Mouse (Mus musculus): Measurements from ENCODE around the gene Cadps. TPM values are rescaled to one million over a fixed set of nuclear protein-coding genes. Genes with fewer than 3 reads are reported as not detected.

Cadps gene
- total RNA-seq, 1 experiment from 2014 or later, result not detected

DNA sequence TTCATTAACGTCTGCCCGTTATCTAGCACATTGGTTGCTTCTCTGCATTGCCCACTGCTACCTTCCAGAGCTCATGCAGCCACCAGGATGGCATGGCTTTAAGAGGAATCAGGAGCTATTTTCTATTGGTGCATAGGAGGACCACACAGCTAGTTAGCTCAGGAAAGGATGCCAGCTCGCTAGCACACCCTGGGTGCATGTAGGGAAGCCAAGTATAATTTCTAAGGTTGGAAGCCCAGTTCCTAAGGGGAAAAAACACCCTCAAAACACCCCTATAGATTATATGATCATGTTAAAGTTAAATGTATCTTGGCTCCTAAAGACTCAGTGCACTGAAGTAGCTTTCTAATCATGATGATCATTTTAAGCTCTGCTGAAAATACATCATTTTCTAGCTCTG is 372.1 kb downstream of the Cadps start:
- ATAC-seq (replicated peaks in 1 of 2; ENCODE audit: insufficient read depth in 1 of 2, low FRiP score in 2 of 2, low TSS enrichment in 1 of 2, low read depth in 1 of 2, poor library complexity in 2 of 2, severe bottlenecking in 2 of 2), result no peak

DNA sequence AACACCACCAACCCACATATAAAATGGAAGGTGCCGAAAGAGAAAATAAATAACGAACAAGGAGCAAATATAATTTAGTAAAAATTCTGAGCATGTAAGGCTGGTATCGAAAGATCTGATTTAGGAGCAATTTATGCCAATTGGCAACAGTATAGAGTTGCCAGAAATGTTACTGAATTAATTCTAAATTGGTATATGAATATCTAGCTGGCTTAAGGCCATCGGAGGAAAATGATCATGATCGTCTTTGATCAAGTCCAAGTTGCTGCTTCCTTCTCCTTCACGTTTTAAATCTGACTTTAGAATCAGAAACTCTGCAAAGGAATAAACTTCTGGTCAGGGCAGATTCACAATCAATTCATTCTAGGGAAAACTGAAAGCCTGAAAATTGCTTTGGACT is 374.0 kb downstream of the Cadps start:
- ATAC-seq (replicated peaks in 1 of 2; ENCODE audit: insufficient read depth in 1 of 2, low FRiP score in 2 of 2, low TSS enrichment in 1 of 2, low read depth in 1 of 2, poor library complexity in 2 of 2, severe bottlenecking in 2 of 2), result no peak

DNA sequence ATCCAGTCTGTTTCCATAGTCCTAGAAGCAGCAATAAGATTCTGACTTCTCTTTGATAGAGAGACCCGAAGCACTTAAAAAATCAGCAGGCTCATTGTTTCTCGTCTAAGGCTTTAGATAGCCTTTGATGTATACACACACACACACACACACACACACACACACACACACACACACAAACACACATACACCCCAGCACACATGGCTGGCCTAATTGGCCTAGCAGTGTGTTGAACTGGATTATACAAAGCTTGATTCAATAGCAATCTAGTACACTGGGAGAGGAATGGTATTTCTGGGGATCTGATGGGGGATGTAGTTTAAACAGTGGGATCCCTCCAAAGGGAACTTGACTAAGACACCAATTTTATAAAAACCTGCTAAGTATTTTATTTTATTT is 381.9 kb downstream of the Cadps start:
- no peak for ATAC-seq (replicated peaks in 1 of 2; ENCODE audit: insufficient read depth in 1 of 2, low FRiP score in 2 of 2, low TSS enrichment in 1 of 2, low read depth in 1 of 2, poor library complexity in 2 of 2, severe bottlenecking in 2 of 2)

DNA sequence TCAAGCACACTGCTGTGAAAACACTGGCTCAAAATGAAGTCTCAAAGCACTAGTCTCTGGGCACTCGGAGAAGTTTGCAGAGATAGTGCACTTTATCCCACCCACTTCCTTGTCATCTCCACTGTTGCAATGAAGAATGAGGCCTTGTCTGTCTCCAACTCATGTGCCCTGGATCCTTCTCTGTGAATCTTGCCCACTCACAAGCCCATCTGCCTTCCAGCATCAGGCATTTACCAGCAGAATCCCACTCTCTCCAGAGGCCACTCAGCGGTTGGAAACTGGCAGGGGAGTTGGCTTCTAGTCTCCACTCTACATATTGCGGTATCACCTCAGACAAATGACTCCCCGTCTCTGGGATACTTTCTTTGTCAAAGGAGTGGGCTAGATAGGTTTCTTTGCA is 384.9 kb downstream of the Cadps start:
- ATAC-seq (replicated peaks in 1 of 2; ENCODE audit: insufficient read depth in 1 of 2, low FRiP score in 2 of 2, low TSS enrichment in 1 of 2, low read depth in 1 of 2, poor library complexity in 2 of 2, severe bottlenecking in 2 of 2), result no peak

DNA sequence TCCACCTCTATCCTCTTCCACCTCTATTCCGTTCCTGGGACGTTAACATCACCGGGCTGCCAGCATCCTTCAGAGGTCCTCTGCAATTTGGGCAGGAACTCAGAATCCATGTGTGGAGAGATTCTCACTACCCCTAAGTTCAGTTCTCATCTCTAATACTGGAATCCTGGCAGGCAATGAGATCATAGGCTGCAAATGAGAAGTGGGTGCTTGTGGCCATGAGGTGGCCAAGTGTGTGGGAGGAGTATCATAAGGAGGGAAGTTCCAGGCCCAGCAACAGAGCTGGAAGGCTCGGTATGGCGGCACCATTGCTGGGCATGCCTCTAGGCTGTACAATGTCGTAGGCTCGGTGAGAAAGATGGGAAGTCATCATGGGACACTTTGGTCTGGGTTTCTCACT is 385.5 kb downstream of the Cadps start:
- no peak for ATAC-seq (replicated peaks in 1 of 2; ENCODE audit: insufficient read depth in 1 of 2, low FRiP score in 2 of 2, low TSS enrichment in 1 of 2, low read depth in 1 of 2, poor library complexity in 2 of 2, severe bottlenecking in 2 of 2)

DNA sequence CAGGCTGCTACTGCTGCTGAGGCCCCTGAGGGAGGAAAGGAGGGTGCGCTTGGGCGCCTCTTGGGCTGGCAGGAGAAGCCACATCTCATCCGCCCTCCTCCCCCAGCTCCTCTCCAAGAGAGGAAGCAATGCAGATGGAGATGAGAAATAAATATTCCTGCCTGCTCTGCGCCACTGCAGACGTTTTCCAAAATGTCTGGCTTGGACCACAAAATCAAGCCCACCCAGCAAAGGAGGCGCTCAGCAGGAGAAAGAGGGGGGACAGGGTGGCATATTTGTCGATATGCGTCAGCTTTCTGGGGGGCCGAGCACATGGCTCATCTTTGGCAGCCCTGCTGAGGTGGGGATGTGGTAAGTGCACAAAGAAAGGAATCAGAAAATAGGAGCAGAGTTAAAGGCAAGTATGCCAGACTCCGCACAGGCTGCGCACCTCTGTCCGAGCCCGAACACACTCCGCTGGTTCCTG is 385.9 kb downstream of the Cadps start:
- no peak for ATAC-seq (replicated peaks in 1 of 2; ENCODE audit: insufficient read depth in 1 of 2, low FRiP score in 2 of 2, low TSS enrichment in 1 of 2, low read depth in 1 of 2, poor library complexity in 2 of 2, severe bottlenecking in 2 of 2)

DNA sequence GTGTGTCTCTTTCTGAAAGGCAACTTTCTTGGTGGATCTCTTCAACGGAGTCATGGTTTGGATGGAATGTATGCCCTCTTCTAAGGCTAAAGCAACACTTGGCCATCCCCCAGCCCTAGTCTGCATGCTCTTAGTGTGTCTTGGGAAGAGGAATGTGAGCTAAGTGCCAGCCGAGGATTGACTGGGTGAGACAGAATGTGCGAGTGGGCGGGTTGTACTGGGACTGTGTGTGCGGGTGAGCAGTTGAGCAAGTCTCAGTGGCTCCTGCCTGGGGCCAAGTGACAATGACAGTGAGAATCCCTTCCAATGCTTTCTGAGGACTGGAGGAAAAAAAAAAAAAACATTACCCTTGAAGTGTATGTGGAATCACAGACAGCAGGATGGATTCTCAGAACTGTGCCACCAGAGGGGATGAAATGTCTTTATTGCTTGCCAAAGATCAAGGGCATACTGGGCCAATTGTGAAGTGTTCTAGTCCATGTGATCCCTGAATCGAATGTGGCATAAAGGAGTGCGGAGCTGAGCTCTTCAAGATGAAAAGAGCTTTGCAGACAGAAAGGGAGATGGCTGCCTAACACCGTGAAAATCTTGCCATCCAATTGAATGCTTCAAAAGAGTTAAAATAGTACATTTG is 394.7 kb downstream of the Cadps start:
- ATAC-seq (replicated peaks in 1 of 2; ENCODE audit: insufficient read depth in 1 of 2, low FRiP score in 2 of 2, low TSS enrichment in 1 of 2, low read depth in 1 of 2, poor library complexity in 2 of 2, severe bottlenecking in 2 of 2), result no peak

DNA sequence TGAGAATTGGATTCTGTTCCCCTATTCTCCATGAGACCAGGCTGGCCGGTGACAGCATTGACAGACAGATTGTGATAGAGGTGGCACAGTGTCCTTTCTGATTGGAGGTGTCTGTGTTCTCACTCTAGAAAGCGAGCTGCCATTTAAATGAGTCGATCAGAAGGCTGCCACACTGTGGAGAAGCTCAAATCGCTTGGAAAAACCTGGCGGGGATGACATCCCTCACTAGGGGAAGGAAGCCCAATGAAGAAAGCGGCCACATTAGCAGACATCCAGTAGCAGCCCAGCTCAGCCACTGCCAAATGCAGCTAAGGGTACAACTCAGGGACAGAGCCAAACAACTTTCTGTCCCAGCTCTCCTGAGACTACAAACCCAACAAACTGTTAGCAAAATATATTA is 397.6 kb downstream of the Cadps start:
- ATAC-seq (replicated peaks in 1 of 2; ENCODE audit: insufficient read depth in 1 of 2, low FRiP score in 2 of 2, low TSS enrichment in 1 of 2, low read depth in 1 of 2, poor library complexity in 2 of 2, severe bottlenecking in 2 of 2), result no peak

DNA sequence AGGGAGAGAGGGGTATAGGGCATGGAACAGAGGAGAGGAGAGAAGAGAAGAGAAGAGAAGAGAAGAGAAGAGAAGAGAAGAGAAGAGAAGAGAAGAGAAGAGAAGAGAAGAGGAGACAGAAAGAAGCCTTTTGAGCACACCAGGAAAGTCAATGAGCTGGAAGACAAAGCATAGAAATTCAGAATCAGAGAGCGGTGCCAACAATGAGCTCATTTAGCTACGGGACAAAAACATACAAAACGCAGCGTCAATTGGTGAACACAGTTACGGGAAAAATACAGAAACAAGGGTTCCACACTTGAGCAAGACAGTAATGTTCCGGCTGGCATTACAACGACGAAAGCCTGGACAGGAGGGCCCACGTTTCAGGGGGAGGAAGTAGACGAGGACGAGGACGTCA is 412.6 kb downstream of the Cadps start:
- ATAC-seq (replicated peaks in 1 of 2; ENCODE audit: insufficient read depth in 1 of 2, low FRiP score in 2 of 2, low TSS enrichment in 1 of 2, low read depth in 1 of 2, poor library complexity in 2 of 2, severe bottlenecking in 2 of 2), result no peak

DNA sequence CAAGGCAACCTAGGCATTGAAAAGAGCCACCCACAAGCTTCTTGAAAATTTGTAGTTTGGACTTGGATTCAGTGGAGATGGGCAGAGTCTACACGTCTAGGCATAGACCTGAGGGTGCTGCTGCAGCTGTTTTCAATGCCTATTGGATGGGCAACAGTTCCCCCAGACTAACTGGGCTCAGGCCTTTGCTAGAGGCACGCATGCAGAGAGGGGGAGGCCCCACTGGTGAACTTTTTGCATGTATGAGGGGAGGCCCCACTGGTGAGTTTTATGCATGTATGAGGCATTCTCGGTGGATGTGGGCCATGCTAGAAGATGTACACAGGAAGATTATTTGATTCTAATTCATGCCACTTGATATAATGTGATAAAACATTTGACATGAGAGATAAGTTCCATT is 413.1 kb downstream of the Cadps start:
- no peak for ATAC-seq (replicated peaks in 1 of 2; ENCODE audit: insufficient read depth in 1 of 2, low FRiP score in 2 of 2, low TSS enrichment in 1 of 2, low read depth in 1 of 2, poor library complexity in 2 of 2, severe bottlenecking in 2 of 2)

DNA sequence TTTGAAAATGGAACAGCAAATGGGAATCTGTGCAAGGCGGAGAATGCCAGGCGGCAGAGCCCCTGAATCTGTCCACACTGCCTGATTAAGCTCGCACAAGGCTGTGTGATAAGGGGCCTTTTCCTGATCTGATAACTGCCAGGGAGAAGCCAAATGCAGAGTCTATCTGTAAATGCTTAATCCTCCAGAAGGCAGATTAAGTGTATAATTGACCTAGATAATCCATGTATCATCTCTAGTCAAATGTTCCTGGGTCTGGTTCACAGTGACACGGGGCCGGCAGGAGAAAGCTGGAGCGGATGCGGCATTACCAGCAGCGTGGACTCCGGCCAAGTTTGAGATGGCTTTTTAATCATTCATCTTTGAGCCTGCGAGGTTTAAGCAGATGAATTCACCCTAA is 416.3 kb downstream of the Cadps start:
- no peak for ATAC-seq (replicated peaks in 1 of 2; ENCODE audit: insufficient read depth in 1 of 2, low FRiP score in 2 of 2, low TSS enrichment in 1 of 2, low read depth in 1 of 2, poor library complexity in 2 of 2, severe bottlenecking in 2 of 2)

DNA sequence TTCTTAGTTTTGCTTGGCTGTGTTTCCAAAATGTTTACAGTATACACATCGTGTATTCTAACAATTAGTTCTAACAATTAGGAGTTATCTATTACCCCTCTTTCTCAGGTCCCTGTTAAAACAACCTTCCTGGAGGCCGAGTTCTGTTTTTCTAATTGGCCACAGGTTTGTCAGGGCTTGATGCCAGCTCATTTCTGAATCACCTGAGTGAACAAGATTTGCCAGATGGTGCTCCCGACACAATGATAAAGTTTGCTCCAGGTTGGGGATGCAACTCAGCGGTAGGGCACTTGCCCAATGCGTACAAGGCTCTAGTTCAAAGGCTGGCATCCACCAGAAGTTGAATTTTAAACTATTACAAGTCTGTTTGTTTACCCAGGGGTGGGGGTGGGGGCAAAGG is 417.7 kb downstream of the Cadps start:
- no peak for ATAC-seq (replicated peaks in 1 of 2; ENCODE audit: insufficient read depth in 1 of 2, low FRiP score in 2 of 2, low TSS enrichment in 1 of 2, low read depth in 1 of 2, poor library complexity in 2 of 2, severe bottlenecking in 2 of 2)

DNA sequence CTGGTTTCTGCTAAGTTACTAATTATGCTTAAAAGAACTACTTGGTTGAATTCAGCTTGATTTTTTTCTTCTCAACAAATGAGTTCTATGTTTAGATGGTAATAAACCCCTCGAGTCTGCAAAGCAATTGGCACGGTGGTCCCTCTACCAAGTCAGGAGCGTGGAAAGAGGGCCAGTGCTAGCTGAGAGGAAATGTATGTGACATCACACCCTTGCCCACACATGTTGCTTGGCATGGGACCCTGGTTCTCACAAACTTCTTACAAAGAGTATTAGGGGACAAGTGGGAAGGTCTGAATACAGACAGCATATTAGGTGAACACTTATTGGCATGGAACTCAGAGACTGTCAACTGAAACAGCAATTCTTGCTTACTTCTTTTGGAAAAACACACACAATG is 418.2 kb downstream of the Cadps start:
- ATAC-seq (replicated peaks in 1 of 2; ENCODE audit: insufficient read depth in 1 of 2, low FRiP score in 2 of 2, low TSS enrichment in 1 of 2, low read depth in 1 of 2, poor library complexity in 2 of 2, severe bottlenecking in 2 of 2), result no peak

DNA sequence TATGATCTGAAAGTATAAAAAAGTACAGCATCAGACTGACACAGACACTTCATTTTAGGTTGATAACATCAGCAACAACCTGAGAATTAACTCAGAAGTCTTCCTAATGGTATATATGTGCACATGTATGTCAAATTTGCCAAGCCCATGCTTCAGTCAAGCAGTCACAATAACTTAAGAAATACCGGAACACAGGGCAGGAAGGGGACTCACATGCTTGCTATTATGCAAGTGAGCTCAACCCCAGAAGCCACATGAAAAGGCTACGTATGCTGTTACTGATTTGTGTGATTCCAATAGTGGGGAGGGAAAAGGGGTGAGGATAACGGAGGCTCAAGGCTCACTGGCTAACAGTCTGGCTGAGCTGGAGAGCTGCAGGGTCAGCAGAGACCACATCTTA is 418.8 kb downstream of the Cadps start:
- ATAC-seq (replicated peaks in 1 of 2; ENCODE audit: insufficient read depth in 1 of 2, low FRiP score in 2 of 2, low TSS enrichment in 1 of 2, low read depth in 1 of 2, poor library complexity in 2 of 2, severe bottlenecking in 2 of 2), result peak in 1 of 2 experiments; percentile 46; a peak in 2 of 4 replicates

DNA sequence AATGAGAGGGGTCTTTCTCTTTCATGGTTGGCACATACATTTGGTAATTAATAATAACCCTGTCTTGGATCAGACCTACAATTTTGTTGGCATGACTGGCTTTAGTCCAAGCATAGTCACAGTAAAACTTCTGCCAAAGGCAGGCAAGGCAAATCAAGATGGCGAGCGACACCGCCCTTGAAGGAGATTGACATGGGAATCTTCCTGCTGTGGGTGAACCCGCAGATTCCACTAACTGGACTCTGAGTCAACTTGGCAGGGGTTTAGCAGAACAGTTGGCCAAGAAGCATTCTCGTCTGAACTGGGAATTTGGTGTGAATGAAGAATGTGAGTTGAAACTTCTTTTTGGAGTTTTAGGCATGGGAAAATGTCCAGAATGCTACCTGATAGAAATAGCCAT is 422.8 kb downstream of the Cadps start:
- no peak for ATAC-seq (replicated peaks in 1 of 2; ENCODE audit: insufficient read depth in 1 of 2, low FRiP score in 2 of 2, low TSS enrichment in 1 of 2, low read depth in 1 of 2, poor library complexity in 2 of 2, severe bottlenecking in 2 of 2)

DNA sequence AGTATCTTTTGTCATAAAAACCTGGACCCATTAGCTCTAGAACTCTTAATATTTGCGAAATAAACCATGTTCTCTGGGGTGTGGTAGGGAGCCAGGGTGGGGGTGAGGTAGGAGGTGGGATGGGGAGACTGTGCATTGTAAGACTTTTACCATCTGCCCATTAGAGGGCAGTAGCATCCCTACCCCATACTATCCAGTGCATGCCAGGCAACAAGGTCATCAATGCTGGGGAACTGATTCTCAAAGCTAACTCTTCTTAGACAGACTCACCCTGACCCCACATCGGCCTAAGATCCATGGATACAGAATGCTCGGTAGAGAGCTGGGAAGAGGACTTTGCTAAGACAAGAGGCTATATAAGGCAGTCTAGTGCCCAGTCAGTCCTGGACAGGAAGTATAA is 425.3 kb downstream of the Cadps start:
- ATAC-seq (replicated peaks in 1 of 2; ENCODE audit: insufficient read depth in 1 of 2, low FRiP score in 2 of 2, low TSS enrichment in 1 of 2, low read depth in 1 of 2, poor library complexity in 2 of 2, severe bottlenecking in 2 of 2), result no peak

DNA sequence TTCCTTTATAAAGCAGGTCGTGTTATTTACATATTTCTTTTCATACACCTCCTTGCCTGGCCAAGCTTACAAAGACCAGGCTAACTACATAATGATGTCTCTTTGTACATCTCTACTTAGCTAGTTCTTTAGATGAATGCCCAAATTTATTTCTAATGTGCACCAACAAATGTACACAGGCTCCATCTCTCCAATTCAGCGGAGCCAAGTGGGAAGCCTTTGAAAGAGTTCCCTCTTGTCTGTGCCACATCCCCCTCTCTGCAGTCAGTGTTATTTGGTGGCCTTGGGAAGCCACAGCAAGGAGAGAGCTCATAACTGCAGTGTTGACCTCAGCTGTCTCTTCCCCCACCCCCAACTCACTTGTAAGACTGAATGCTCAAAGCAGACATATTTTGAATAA is 428.6 kb downstream of the Cadps start:
- ATAC-seq (replicated peaks in 1 of 2; ENCODE audit: insufficient read depth in 1 of 2, low FRiP score in 2 of 2, low TSS enrichment in 1 of 2, low read depth in 1 of 2, poor library complexity in 2 of 2, severe bottlenecking in 2 of 2), result no peak

DNA sequence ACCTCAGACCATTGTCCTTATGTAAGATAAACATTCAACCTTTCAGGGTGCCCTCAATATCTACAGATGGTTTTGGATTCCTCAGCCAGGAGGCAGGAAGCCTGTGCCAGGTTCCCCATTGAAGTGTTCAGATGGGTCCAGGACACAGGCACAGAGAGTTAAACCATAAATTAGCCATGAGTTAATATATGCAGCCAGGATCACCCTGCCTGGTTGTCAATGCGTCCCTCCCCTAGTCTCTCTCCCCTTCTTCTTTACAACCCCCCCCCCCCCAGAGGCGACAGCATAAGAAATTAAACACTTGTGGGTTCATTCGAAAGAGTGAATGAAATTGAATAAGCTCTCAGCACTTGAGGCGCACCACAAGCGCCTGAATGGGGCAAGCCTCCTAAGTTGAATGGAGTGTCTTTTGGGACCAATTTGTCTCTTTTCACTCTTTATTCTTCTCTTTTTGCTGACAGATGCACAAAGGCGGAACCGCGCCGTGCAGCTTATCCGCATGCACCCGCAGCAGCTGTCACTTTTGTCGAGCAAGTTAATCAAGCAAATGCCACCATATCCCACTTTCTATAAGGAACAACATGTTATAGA is 429.5 kb downstream of the Cadps start:
- ATAC-seq (replicated peaks in 1 of 2; ENCODE audit: insufficient read depth in 1 of 2, low FRiP score in 2 of 2, low TSS enrichment in 1 of 2, low read depth in 1 of 2, poor library complexity in 2 of 2, severe bottlenecking in 2 of 2), result peak; percentile 11 to 53; a peak in 2 of 4 replicates

DNA sequence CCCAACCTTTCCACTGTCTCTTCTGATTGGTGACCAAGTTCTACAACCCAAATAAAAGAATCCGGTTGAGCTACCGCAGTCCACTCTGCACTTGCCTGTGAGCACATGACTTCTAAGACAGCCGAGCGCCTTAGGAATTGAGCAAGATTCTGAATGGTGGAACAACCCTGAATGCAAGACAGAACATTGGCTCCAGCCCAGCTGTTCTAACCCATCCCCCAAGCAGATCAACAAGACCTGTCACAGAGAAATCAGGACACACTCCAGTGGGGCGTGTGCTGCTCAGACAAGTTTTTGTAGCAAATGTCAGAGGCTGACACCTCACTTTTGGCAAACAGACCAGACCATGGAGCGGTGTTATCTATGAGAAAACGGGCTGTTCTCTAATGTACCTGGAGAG is 431.7 kb downstream of the Cadps start:
- no peak for ATAC-seq (replicated peaks in 1 of 2; ENCODE audit: insufficient read depth in 1 of 2, low FRiP score in 2 of 2, low TSS enrichment in 1 of 2, low read depth in 1 of 2, poor library complexity in 2 of 2, severe bottlenecking in 2 of 2)

All from hematopoietic stem cell, adult 5-6 weeks (primary cell).